ENCODE assay signal across 8 mouse cellular contexts in the genomic region with DNA sequence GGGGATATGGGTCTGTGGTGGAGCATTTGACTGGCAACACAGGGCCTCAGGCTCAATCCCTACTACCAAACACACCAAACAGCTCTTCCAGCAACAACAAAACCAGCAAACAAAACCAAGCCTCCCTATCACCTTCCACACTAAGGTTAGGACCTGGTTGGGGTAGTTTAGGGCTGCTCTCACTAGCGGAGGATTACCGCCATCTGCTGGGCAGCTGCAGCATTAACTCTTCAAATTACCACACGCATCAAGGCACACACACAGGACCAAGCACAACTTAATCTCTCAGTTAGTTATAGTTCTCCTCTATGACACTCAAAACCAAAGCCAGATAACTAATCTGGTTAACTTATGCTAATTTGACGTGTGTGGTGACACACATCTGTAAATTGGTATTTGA. TPM values are rescaled to one million over a fixed set of nuclear protein-coding genes. Genes with fewer than 3 reads are reported as not detected.
A peak's percentile ranks its signal among the peaks of the same experiment; 100 is the strongest.
DNase-seq lines count a peak whose midpoint lies in the region.
"Had no signal": no experiment of that assay in that cellular context is flagged by ENCODE, and none has a peak within 500 bp of the region (broad histone marks: within the 10 kb centered on the region; RNA-seq: fewer than 3 reads in every experiment).

No protein-coding gene starts in this region.

- intact Hi-C loops in heart, postnatal 14 days (cut with DNase I), result loop anchor here (2.0 to 5.0 kb wide), 3 partner anchors 57 to 88 kb away; no protein-coding TSS in a partner anchor

- no peaks in the 10 kb centered on the region for H3K27me3 ChIP-seq in limb, embryonic 10.5 days (ENCODE audit: low read depth, poor library complexity, severe bottlenecking)

- whole genome bisulfite sequencing in limb, embryonic 10.5 days, result 2% methylated on average over 4 of the region's 4 CpGs

- H3K4me1 ChIP-seq in limb, embryonic 10.5 days, result peaks cover 14% of the 10 kb centered on the region

- no peaks in the 10 kb centered on the region for H3K9me3 ChIP-seq in limb, embryonic 10.5 days (replicated peaks)
- H3K9me3 ChIP-seq: neural tube, embryonic 13.5 days had no signal

- H3K36me3 ChIP-seq in limb, embryonic 10.5 days, result no peaks in the 10 kb centered on the region
- H3K36me3 ChIP-seq: neural tube, embryonic 13.5 days had no signal

- peak; percentile 26 for DNase-seq in urinary bladder, postnatal 25 days (ENCODE audit: low spot score)
- DNase-seq in urinary bladder, postnatal 10 days (ENCODE audit: low spot score), result no peak
- DNase-seq in adrenal gland, postnatal 14 days, result peak; percentile 69
- peak; percentile 59 for DNase-seq in embryo, embryonic 11.5 days (ENCODE audit: low read depth, low spot score)
- DNase-seq in heart, postnatal 14 days, result peak; percentile 54 to 61
- peak; percentile 71 for DNase-seq in limb, embryonic 10.5 days (ENCODE audit: low spot score)
- peak; percentile 43 for DNase-seq in retina, adult 2 months (ENCODE audit: low read depth, low spot score)

- H3K4me3 ChIP-seq in limb, embryonic 10.5 days, result no peak overlapping the region
- H3K4me3 ChIP-seq: neural tube, embryonic 13.5 days had no signal

- H3K27ac ChIP-seq in limb, embryonic 10.5 days, result no peak overlapping the region
- H3K27ac ChIP-seq: neural tube, embryonic 13.5 days had no signal

RNA-seq across cellular contexts. Expression of gene Srsf12, which starts 4.1 kb away (rescaled TPM):
- total RNA-seq in adrenal gland, postnatal 14 days (2021), result 1.6 and 2.0 TPM in 2 replicates
- total RNA-seq in heart, postnatal 14 days (2021), result not detected
- polyA plus RNA-seq in limb, embryonic 10.5 days (2016; fragmentation: Nextera tagmentation; extraction: Ambion mirVana), result 6.0 and 8.8 TPM in 2 replicates

RNA-seq across cellular contexts. Expression of gene Pm20d2, which starts 15.1 kb away (rescaled TPM):
- 34.2 and 39.1 TPM in 2 replicates for total RNA-seq in adrenal gland, postnatal 14 days (2021)
- total RNA-seq in heart, postnatal 14 days (2021), result 10 to 100 TPM; 29.3 to 30.2 TPM
- polyA plus RNA-seq in limb, embryonic 10.5 days (2016; fragmentation: Nextera tagmentation; extraction: Ambion mirVana), result 0.68 and 1.5 TPM in 2 replicates
